Mouse (Mus musculus) G1E (cell line): ENCODE data around the gene Ramp3.

Experiments used
- CTCF ChIP-seq: IDR thresholded peaks from 2 replicates; pipeline ENCODE4 v1.5.1; 2012; ENCODE audit warnings: low read depth, low read length, inconsistent platforms, mixed read lengths
- GATA1 ChIP-seq: IDR thresholded peaks from 2 replicates; pipeline ENCODE4 v1.6.1; 2012; ENCODE audit warnings: borderline replicate concordance, low read length, inconsistent platforms, mixed read lengths
- GATA2 ChIP-seq: IDR thresholded peaks from 2 replicates; pipeline ENCODE4 v1.6.1; 2012; ENCODE audit warnings: low read depth, low read length, inconsistent platforms, borderline replicate concordance
- POLR2AphosphoS5 ChIP-seq: IDR thresholded peaks from 2 replicates; pipeline ENCODE4 v1.6.1; 2012; ENCODE audit warnings: low read depth, low read length, inconsistent platforms; ENCODE audit not compliant: insufficient replicate concordance
- TAL1 ChIP-seq: conservative IDR thresholded peaks from 2 replicates; pipeline ENCODE4 v1.6.1; 2012; ENCODE audit warnings: low read depth, low read length, inconsistent platforms, mixed read lengths

- TF ChIP-seq CTCF: no peak
- no peak for TF ChIP-seq GATA1
- no peak for TF ChIP-seq TAL1
- no peak for TF ChIP-seq GATA2
- no peak for TF ChIP-seq POLR2AphosphoS5
These were observed 11.7 kb downstream of the Ramp3 start for GRCm38 (mm10) chr11:6670044-6670443.
